ENCODE assay signal across 16 mouse cellular contexts in genomic region chr6:82078875-82079274, GRCm38 (mm10). TPM values are rescaled to one million over a fixed set of nuclear protein-coding genes. Genes with fewer than 3 reads are reported as not detected.
"Had no signal": no experiment of that assay in that cellular context is flagged by ENCODE, and none has a peak within 500 bp of the region (broad histone marks: within the 10 kb centered on the region; RNA-seq: fewer than 3 reads in every experiment).

No protein-coding gene starts in this region.

- H3K36me3 ChIP-seq: neural tube, embryonic 15.5 days had no signal

- H3K4me2 ChIP-seq: neural tube, embryonic 15.5 days; stomach, embryonic 15.5 days had no signal

- H3K27me3 ChIP-seq: neural tube, embryonic 15.5 days; stomach, embryonic 15.5 days had no signal

- DNase-seq: retina, postnatal 1 day; right cerebral cortex, adult 18-20 months; right cerebral cortex, postnatal 14 days; right cerebral cortex, postnatal 25 days; right cerebral cortex, postnatal 4 days; spleen, adult 18-20 months; thymus, adult 18-20 months; thymus, adult 2 months; thymus, postnatal 14 days; thymus, postnatal 25 days; thymus, postnatal 36 days; thymus, postnatal 4 days had no signal

- H3K9me3 ChIP-seq: neural tube, embryonic 15.5 days; stomach, embryonic 15.5 days had no signal

- H3K27ac ChIP-seq: neural tube, embryonic 15.5 days; stomach, embryonic 15.5 days; stomach, postnatal 0 days had no signal

- H3K4me1 ChIP-seq: neural tube, embryonic 15.5 days; stomach, embryonic 15.5 days had no signal

- H3K9ac ChIP-seq: neural tube, embryonic 15.5 days; stomach, embryonic 15.5 days had no signal

- H3K4me3 ChIP-seq: neural tube, embryonic 15.5 days; stomach, embryonic 15.5 days had no signal

RNA-seq across cellular contexts. Expression of gene Eva1a, which starts 38.0 kb away (rescaled TPM):
- total RNA-seq: neutrophil, adult 5-6 weeks had no signal
